Mouse (Mus musculus) CH12.LX (cell line): Measurements from ENCODE around the gene Txndc11. TPM values are rescaled to one million over a fixed set of nuclear protein-coding genes. Genes with fewer than 3 reads are reported as not detected.

Experiments used
- DNase-seq: peaks from one replicate; pipeline ENCODE4 v3.0.0-alpha.2; 2013; ENCODE audit errors: extremely low read depth
- H3K27ac ChIP-seq: 2 replicates; pipeline ENCODE4 v1.5.1; 2012; ENCODE audit warnings: low read depth, mild to moderate bottlenecking, control low read depth, moderate library complexity; ENCODE audit not compliant: insufficient read depth
- H3K27me3 ChIP-seq: replicated peaks from 2 replicates; pipeline ENCODE3; 2012; ENCODE audit warnings: inconsistent platforms
- H3K36me3 ChIP-seq, 2 experiments: replicated peaks in 1 of 2; 2 replicates each; pipeline versions ENCODE3 to v1.6.1; 2012; ENCODE audit warnings: inconsistent platforms in 1 of 2, low read length in 1 of 2, mild to moderate bottlenecking in 1 of 2, mixed read lengths in 1 of 2, moderate library complexity in 1 of 2; ENCODE audit not compliant: control insufficient read depth in 1 of 2, insufficient read depth in 1 of 2
- H3K4me1 ChIP-seq, 2 experiments: 2 replicates each; pipeline ENCODE4 v1.6.1; 2012; ENCODE audit warnings: inconsistent platforms in 1 of 2, moderate library complexity in 1 of 2; ENCODE audit not compliant: insufficient read depth in 2 of 2, control insufficient read depth in 1 of 2
- H3K4me2 ChIP-seq: 2 replicates; pipeline ENCODE4 v1.6.1; 2012; ENCODE audit warnings: low read depth, mild to moderate bottlenecking, control low read depth; ENCODE audit not compliant: poor library complexity, insufficient read depth, severe bottlenecking
- H3K4me3 ChIP-seq, 3 experiments: fragments of 150-350 bp in 1 of 3; sonication (generic) in 1 of 3; replicated peaks in 1 of 3; 2 replicates each; pipeline versions ENCODE3 to v1.5.1; 2011 to 2012; ENCODE audit warnings: low read depth in 2 of 3, low read length in 2 of 3, mild to moderate bottlenecking in 2 of 3, moderate library complexity in 2 of 3, control low read depth in 1 of 3, improper control_type of control experiment in 1 of 3, inconsistent platforms in 1 of 3, mixed read lengths in 1 of 3; ENCODE audit not compliant: poor library complexity in 1 of 3
- H3K79me2 ChIP-seq: replicated peaks from 2 replicates; pipeline ENCODE4 v1.6.1; 2012; ENCODE audit warnings: mild to moderate bottlenecking, moderate library complexity; ENCODE audit not compliant: control insufficient read depth, poor library complexity, insufficient read depth, severe bottlenecking; ENCODE audit errors: extremely low read depth
- H3K9ac ChIP-seq: 2 replicates; pipeline ENCODE4 v1.6.1; 2012; ENCODE audit warnings: low read depth, mild to moderate bottlenecking, control low read depth, moderate library complexity; ENCODE audit not compliant: insufficient read depth
- H3K9me3 ChIP-seq: replicated peaks from 2 replicates; pipeline ENCODE3; 2012; ENCODE audit warnings: low read length, inconsistent platforms, mixed read lengths
- BHLHE40 ChIP-seq: IDR thresholded peaks from 2 replicates; pipeline ENCODE4 v1.6.1; 2011; ENCODE audit warnings: mild to moderate bottlenecking, low read depth, low read length, improper control_type of control experiment
- CHD1 ChIP-seq: IDR thresholded peaks from 2 replicates; pipeline ENCODE4 v1.6.1; 2012; ENCODE audit warnings: low read depth, low read length, improper control_type of control experiment, inconsistent platforms
- CHD2 ChIP-seq: IDR thresholded peaks from 2 replicates; pipeline ENCODE4 v1.6.1; 2011; ENCODE audit warnings: low read length, improper control_type of control experiment
- CTCF ChIP-seq, 2 experiments: IDR thresholded peaks in 1 of 2; conservative IDR thresholded peaks in 1 of 2; 2 replicates each; pipeline ENCODE4 v1.5.1; 2011 to 2012; ENCODE audit warnings: low read depth in 2 of 2, low read length in 2 of 2, improper control_type of control experiment in 1 of 2, inconsistent platforms in 1 of 2, mild to moderate bottlenecking in 1 of 2, moderate library complexity in 1 of 2
- E2F4 ChIP-seq: IDR thresholded peaks from 2 replicates; pipeline ENCODE4 v1.6.1; 2011; ENCODE audit warnings: low read depth, low read length, improper control_type of control experiment; ENCODE audit not compliant: insufficient replicate concordance
- ELF1 ChIP-seq: IDR thresholded peaks from 2 replicates; pipeline ENCODE4 v1.6.1; 2014; ENCODE audit warnings: low read depth, mild to moderate bottlenecking, inconsistent platforms, low read length, improper control_type of control experiment
- EP300 ChIP-seq: IDR thresholded peaks from 2 replicates; pipeline ENCODE4 v1.6.1; 2011; ENCODE audit warnings: low read length, improper control_type of control experiment
- ETS1 ChIP-seq: conservative IDR thresholded peaks from 2 replicates; pipeline ENCODE4 v1.6.1; 2012; ENCODE audit warnings: low read depth, mild to moderate bottlenecking, inconsistent platforms, low read length, improper control_type of control experiment, moderate library complexity
- GABPA ChIP-seq: IDR thresholded peaks from 2 replicates; pipeline ENCODE4 v1.6.1; 2012; ENCODE audit warnings: low read depth, low read length, improper control_type of control experiment, inconsistent platforms; ENCODE audit not compliant: insufficient replicate concordance
- HCFC1 ChIP-seq: IDR thresholded peaks from 2 replicates; pipeline ENCODE4 v1.6.1; 2012; ENCODE audit warnings: low read depth, mild to moderate bottlenecking, inconsistent platforms, low read length, improper control_type of control experiment
- IRF4 ChIP-seq: IDR thresholded peaks from 2 replicates; pipeline ENCODE4 v1.6.1; 2014; ENCODE audit warnings: low read depth, mild to moderate bottlenecking, inconsistent platforms, low read length, improper control_type of control experiment
- JUN ChIP-seq: IDR thresholded peaks from 2 replicates; pipeline ENCODE4 v1.6.1; 2011; ENCODE audit warnings: low read depth, mild to moderate bottlenecking, low read length, improper control_type of control experiment, moderate library complexity; ENCODE audit not compliant: insufficient read depth
- JUND ChIP-seq: conservative IDR thresholded peaks from 2 replicates; pipeline ENCODE4 v1.6.1; 2011; ENCODE audit warnings: low read depth, low read length, improper control_type of control experiment
- KAT2A ChIP-seq: IDR thresholded peaks from 2 replicates; pipeline ENCODE4 v1.6.1; 2012; ENCODE audit warnings: low read length, improper control_type of control experiment, inconsistent platforms; ENCODE audit not compliant: insufficient replicate concordance
- MAFK ChIP-seq: IDR thresholded peaks from 2 replicates; pipeline ENCODE4 v1.6.1; 2011; ENCODE audit warnings: low read length, improper control_type of control experiment; ENCODE audit not compliant: insufficient replicate concordance
- MAX ChIP-seq: IDR thresholded peaks from 2 replicates; pipeline ENCODE4 v1.6.1; 2011; ENCODE audit warnings: low read length, improper control_type of control experiment
- MAZ ChIP-seq: IDR thresholded peaks from 2 replicates; pipeline ENCODE4 v1.6.1; 2012; ENCODE audit warnings: low read depth, mild to moderate bottlenecking, inconsistent platforms, low read length, improper control_type of control experiment, moderate library complexity
- MEF2A ChIP-seq: IDR thresholded peaks from 2 replicates; pipeline ENCODE4 v1.6.1; 2014; ENCODE audit warnings: low read depth, mild to moderate bottlenecking, inconsistent platforms, low read length, improper control_type of control experiment, borderline replicate concordance
- MXI1 ChIP-seq: IDR thresholded peaks from 2 replicates; pipeline ENCODE4 v1.6.1; 2011; ENCODE audit warnings: mild to moderate bottlenecking, low read depth, low read length, improper control_type of control experiment
- MYC ChIP-seq: IDR thresholded peaks from 2 replicates; pipeline ENCODE4 v1.6.1; 2011; ENCODE audit warnings: low read depth, mild to moderate bottlenecking, improper control_type of control experiment, low read length
- NELFE ChIP-seq: IDR thresholded peaks from 2 replicates; pipeline ENCODE4 v1.6.1; 2011; ENCODE audit warnings: low read depth, low read length, improper control_type of control experiment
- NRF1 ChIP-seq: IDR thresholded peaks from 2 replicates; pipeline ENCODE4 v1.6.1; 2014; ENCODE audit warnings: low read depth, mild to moderate bottlenecking, inconsistent platforms, low read length, improper control_type of control experiment, moderate library complexity
- PAX5 ChIP-seq: IDR thresholded peaks from 2 replicates; pipeline ENCODE4 v1.6.1; 2012; ENCODE audit warnings: low read length, inconsistent platforms, mixed read lengths
- POLR2A ChIP-seq: IDR thresholded peaks from 2 replicates; pipeline ENCODE4 v1.6.1; 2011; ENCODE audit warnings: low read depth, mild to moderate bottlenecking, improper control_type of control experiment, low read length
- POLR2AphosphoS2 ChIP-seq: IDR thresholded peaks from 2 replicates; pipeline ENCODE4 v1.6.1; 2011; ENCODE audit warnings: low read depth, low read length, improper control_type of control experiment
- RAD21 ChIP-seq: IDR thresholded peaks from 2 replicates; pipeline ENCODE4 v1.6.1; 2011; ENCODE audit warnings: low read depth, mild to moderate bottlenecking, low read length, improper control_type of control experiment, moderate library complexity
- RCOR1 ChIP-seq: conservative IDR thresholded peaks from 2 replicates; pipeline ENCODE4 v1.6.1; 2012; ENCODE audit warnings: low read depth, mild to moderate bottlenecking, inconsistent platforms, low read length, improper control_type of control experiment
- SIN3A ChIP-seq: IDR thresholded peaks from 2 replicates; pipeline ENCODE4 v1.6.1; 2012; ENCODE audit warnings: low read length, improper control_type of control experiment, inconsistent platforms
- SMC3 ChIP-seq: IDR thresholded peaks from 2 replicates; pipeline ENCODE4 v1.6.1; 2011; ENCODE audit warnings: low read depth, low read length, improper control_type of control experiment
- TBP ChIP-seq: conservative IDR thresholded peaks from 2 replicates; pipeline ENCODE4 v1.6.1; 2011; ENCODE audit warnings: low read depth, low read length, improper control_type of control experiment
- TCF12 ChIP-seq: IDR thresholded peaks from 2 replicates; pipeline ENCODE4 v1.6.1; 2014; ENCODE audit warnings: low read depth, mild to moderate bottlenecking, inconsistent platforms, low read length, improper control_type of control experiment
- UBTF ChIP-seq: IDR thresholded peaks from 2 replicates; pipeline ENCODE4 v1.6.1; 2012; ENCODE audit warnings: low read depth, mild to moderate bottlenecking, inconsistent platforms, low read length, improper control_type of control experiment, moderate library complexity
- USF1 ChIP-seq: IDR thresholded peaks from 2 replicates; pipeline ENCODE4 v1.6.1; 2014; ENCODE audit warnings: low read depth, mild to moderate bottlenecking, inconsistent platforms, low read length, improper control_type of control experiment
- USF2 ChIP-seq: conservative IDR thresholded peaks from 2 replicates; pipeline ENCODE4 v1.6.1; 2011; ENCODE audit warnings: low read depth, low read length, improper control_type of control experiment
- ZC3H11A ChIP-seq: IDR thresholded peaks from 2 replicates; pipeline ENCODE4 v1.6.1; 2012; ENCODE audit warnings: low read depth, mild to moderate bottlenecking, inconsistent platforms, low read length, improper control_type of control experiment
- ZKSCAN1 ChIP-seq: IDR thresholded peaks from 2 replicates; pipeline ENCODE4 v1.6.1; 2012; ENCODE audit warnings: low read depth, inconsistent platforms, low read length, improper control_type of control experiment, borderline replicate concordance
- ZMIZ1 ChIP-seq: IDR thresholded peaks from 2 replicates; pipeline ENCODE4 v1.6.1; 2012; ENCODE audit warnings: low read depth, mild to moderate bottlenecking, inconsistent platforms, low read length, improper control_type of control experiment
- ZNF384 ChIP-seq: IDR thresholded peaks from 2 replicates; pipeline ENCODE4 v1.6.1; 2012; ENCODE audit warnings: low read depth, low read length, improper control_type of control experiment, inconsistent platforms
- dilution Hi-C: fragments of 300-500 bp; cut with MboI; formaldehyde crosslinking; loops from 2 replicates; pipeline ENCODE4 v1.14.3; 2020; ENCODE audit warnings: low sequenced_read_pairs; ENCODE audit not compliant: extremely low pct_unique_long_range_greater_than_20kb, extremely low pct_ligation_motif_present
- in situ Hi-C: fragments of 300-500 bp; cut with MboI; formaldehyde crosslinking; loops from 3 replicates; pipeline ENCODE4 v1.14.3; 2019; ENCODE audit warnings: low sequenced_read_pairs, low pct_ligation_motif_present, low pct_unique_long_range_greater_than_20kb, mixed read lengths
- polyA plus RNA-seq: library from polyadenylated mRNA; unstranded; fragments of >175 nt; gene quantifications from 2 replicates; pipeline ENCODE4 v1.2.1, GENCODE M21; 2012; ENCODE audit warnings: low read depth; ENCODE audit not compliant: insufficient read length
- total RNA-seq, 2 experiments: library from RNA; depleted of rRNA; stranded (reverse); fragments of 300-350 nt in 1 of 2; fragments of >200 nt in 1 of 2; gene quantifications; 2 replicates each; pipeline ENCODE4 v1.2.3; 2012 to 2014

Txndc11 gene
- total and polyA plus RNA-seq, 3 experiments = 40.6 to 63.2 (median 51.3) TPM

GRCm38 (mm10) chr16:11035790-11036431 is 98.5 kb downstream of the Txndc11 start:
- no peaks in the 10 kb centered on the region for H3K79me2 ChIP-seq
- H3K4me1 ChIP-seq = peaks cover 11 to 42% of the 10 kb centered on the region in 2 experiments
- peaks cover 0 to 20% of the 10 kb centered on the region in 2 experiments for H3K36me3 ChIP-seq
- dilution Hi-C loops (no loop called here), in situ Hi-C loops (loop anchor here (5.0 kb wide), 1 partner anchor 261 kb away; no protein-coding TSS in a partner anchor)
- no peak overlapping the region for H3K27ac ChIP-seq
- peak; percentile 93 for TF ChIP-seq ZC3H11A
- peak; percentile 96 for TF ChIP-seq MAZ
- TF ChIP-seq USF2 = peak; percentile 77
- TF ChIP-seq MYC = peak; percentile 93
- no peak for TF ChIP-seq EP300
- TF ChIP-seq TBP = peak; percentile 13
- no peak for TF ChIP-seq CHD2
- no peak for TF ChIP-seq PAX5
- TF ChIP-seq TCF12 = peak; percentile 82
- no peak for TF ChIP-seq MAFK
- no peak for TF ChIP-seq ZKSCAN1
- TF ChIP-seq RAD21 = peak; percentile 99
- peak; percentile 84 for TF ChIP-seq IRF4
- TF ChIP-seq SMC3 = peak; percentile 99
- TF ChIP-seq KAT2A = 0 out of 2 replicates have a peak, but pooled peaks have one; percentile 43
- TF ChIP-seq ZMIZ1 = peak; percentile 40; the same call in 1 of the 2 replicates
- TF ChIP-seq USF1 = peak; percentile 70
- TF ChIP-seq MXI1 = peak; percentile 91
- TF ChIP-seq NELFE = peak; percentile 87
- no peak for TF ChIP-seq E2F4
- TF ChIP-seq ELF1 = peak; percentile 82
- peak; percentile 74; the same call in 1 of the 2 replicates for TF ChIP-seq CHD1
- no peak for TF ChIP-seq POLR2AphosphoS2
- TF ChIP-seq HCFC1 = peak; percentile 55
- TF ChIP-seq ETS1 = peak; percentile 50
- TF ChIP-seq ZNF384 = no peak
- peak; percentile 74 for TF ChIP-seq BHLHE40
- TF ChIP-seq SIN3A = peak; percentile 95
- peak; percentile 88 for TF ChIP-seq MAX
- TF ChIP-seq UBTF = no peak
- TF ChIP-seq MEF2A = peak; percentile 82; the same call in 1 of the 2 replicates
- TF ChIP-seq GABPA = no peak
- peak; percentile 90 to 99 for TF ChIP-seq CTCF (conservative IDR thresholded peaks at IDR 0.05 in 1 of 2, IDR thresholded peaks at IDR 0.05 in 1 of 2; ENCODE audit: low read depth in 2 of 2, low read length in 2 of 2)
- TF ChIP-seq POLR2A = 0 out of 2 replicates have a peak, but pooled peaks have one; percentile 39
- 0 out of 2 replicates have a peak, but pooled peaks have one; percentile 78 for TF ChIP-seq RCOR1
- TF ChIP-seq JUN = no peak
- peak; percentile 38; the same call in 1 of the 2 replicates for TF ChIP-seq JUND
- TF ChIP-seq NRF1 = peak; percentile 30; the same call in 1 of the 2 replicates
- no peaks in the 10 kb centered on the region for H3K27me3 ChIP-seq
- H3K4me2 ChIP-seq = peak overlapping the region; percentile 92
- peak; percentile 96 for DNase-seq
- H3K9ac ChIP-seq = peak overlapping the region; percentile 47
- no peaks in the 10 kb centered on the region for H3K9me3 ChIP-seq
- peak overlapping the region; percentile 52 to 67 (median 59) for H3K4me3 ChIP-seq
